Mouse (Mus musculus) cortical plate, adult 2 months (tissue): ENCODE measurements around the gene Ppil2.

Experiments used
- CTCF ChIP-seq: fragments of 200-500 bp; IDR thresholded peaks from 2 replicates; pipeline ENCODE4 v1.5.1; 2011; ENCODE audit warnings: mild to moderate bottlenecking, control low read depth, low read length; ENCODE audit not compliant: insufficient read depth; ENCODE audit errors: extremely low read depth
- POLR2A ChIP-seq: fragments of 200-500 bp; IDR thresholded peaks from 2 replicates; pipeline ENCODE4 v1.6.1; 2011; ENCODE audit warnings: mild to moderate bottlenecking, low read length, control low read depth; ENCODE audit not compliant: insufficient read depth; ENCODE audit errors: extremely low read depth

- TF ChIP-seq CTCF = no peak
- TF ChIP-seq POLR2A = no peak
These were observed 28.8 kb downstream of the Ppil2 start for GRCm38 (mm10) chr16:17082121-17082792.
